Mouse (Mus musculus) kidney, postnatal 25 days (tissue): ENCODE results near the gene Slc31a1.

Experiments
- DNase-seq, 2 experiments: peaks; one replicate each; pipeline ENCODE4 v3.0.0; 2021; ENCODE audit warnings: mixed read lengths in 2 of 2

Slc31a1 gene

GRCm38 (mm10) chr4:62408601-62409282 is 48.2 kb downstream of the Slc31a1 start, which contains the start of the genes Cdc26 and Prpf4:
Gene Cdc26 (minus strand): TSS chr4:62408642.
Gene Prpf4 (plus strand): TSS chr4:62408797.
- peak; percentile 99 to 100 for DNase-seq

- DNase-seq: no peak
Observed at GRCm38 (mm10) chr4:62409615-62410014, 49.1 kb downstream of the Slc31a1 start.

- DNase-seq: no peak
Observed at GRCm38 (mm10) chr4:62410325-62410724, 49.8 kb downstream of the Slc31a1 start.

DNA sequence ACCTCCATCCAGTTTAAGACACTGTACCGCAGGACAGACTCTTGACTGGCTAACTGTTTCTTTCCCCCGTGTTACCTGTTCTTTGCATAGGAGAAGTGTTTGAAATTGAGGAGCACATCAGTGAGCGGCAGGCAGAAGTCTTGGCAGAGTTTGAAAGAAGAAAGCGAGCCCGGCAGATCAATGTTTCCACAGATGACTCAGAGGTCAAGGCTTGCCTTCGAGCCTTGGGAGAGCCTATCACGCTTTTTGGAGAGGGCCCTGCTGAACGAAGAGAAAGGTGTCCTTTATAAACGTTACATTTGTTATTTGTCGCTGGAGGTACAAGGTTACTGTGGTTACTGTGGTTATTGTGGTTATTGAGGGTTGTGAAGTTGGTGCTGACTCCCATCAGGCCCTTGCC is 51.1 kb downstream of the Slc31a1 start:
- no peak for DNase-seq

DNA sequence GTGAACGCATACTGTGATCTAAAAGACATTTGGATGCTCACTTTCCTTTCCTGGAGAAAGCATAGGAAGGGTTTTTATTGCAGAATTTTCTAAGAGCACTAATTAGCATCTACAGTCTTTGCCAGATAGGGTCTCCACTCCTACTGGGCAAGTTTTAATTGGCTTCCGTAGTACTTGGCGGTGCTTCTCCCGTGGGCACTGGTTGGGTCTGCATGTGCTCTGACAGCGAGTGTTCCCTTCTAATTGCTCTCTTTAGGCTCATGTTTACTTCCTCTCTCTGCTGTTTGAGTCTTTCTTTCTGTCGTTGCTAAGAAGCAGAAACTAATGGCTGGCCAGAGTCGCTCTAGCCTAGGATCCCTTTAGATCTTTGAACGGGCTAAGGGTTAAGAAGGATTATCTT is 57.9 kb downstream of the Slc31a1 start:
- DNase-seq: no peak

GRCm38 (mm10) chr4:62419091-62419490 is 58.6 kb downstream of the Slc31a1 start:
- DNase-seq: no peak

DNA sequence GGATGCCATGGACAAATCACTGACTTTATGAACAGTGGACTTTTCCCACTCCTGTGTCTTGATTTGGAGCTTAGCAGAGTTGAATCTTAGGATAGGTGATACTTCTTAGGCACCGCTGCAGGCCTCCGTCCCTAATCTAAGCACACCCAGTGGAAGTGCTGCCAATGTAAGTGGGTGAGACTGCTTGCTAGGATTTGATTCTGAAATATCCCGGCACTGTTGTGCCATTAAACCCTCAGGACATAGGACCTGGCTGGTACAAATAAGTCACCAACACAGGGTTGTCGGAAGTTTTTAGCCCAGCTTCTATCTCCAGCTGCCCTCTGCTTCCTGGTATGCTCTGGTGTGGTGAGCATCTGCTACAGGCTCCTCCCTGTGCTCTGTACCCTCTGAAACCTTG is 65.4 kb downstream of the Slc31a1 start:
- no peak for DNase-seq

DNA sequence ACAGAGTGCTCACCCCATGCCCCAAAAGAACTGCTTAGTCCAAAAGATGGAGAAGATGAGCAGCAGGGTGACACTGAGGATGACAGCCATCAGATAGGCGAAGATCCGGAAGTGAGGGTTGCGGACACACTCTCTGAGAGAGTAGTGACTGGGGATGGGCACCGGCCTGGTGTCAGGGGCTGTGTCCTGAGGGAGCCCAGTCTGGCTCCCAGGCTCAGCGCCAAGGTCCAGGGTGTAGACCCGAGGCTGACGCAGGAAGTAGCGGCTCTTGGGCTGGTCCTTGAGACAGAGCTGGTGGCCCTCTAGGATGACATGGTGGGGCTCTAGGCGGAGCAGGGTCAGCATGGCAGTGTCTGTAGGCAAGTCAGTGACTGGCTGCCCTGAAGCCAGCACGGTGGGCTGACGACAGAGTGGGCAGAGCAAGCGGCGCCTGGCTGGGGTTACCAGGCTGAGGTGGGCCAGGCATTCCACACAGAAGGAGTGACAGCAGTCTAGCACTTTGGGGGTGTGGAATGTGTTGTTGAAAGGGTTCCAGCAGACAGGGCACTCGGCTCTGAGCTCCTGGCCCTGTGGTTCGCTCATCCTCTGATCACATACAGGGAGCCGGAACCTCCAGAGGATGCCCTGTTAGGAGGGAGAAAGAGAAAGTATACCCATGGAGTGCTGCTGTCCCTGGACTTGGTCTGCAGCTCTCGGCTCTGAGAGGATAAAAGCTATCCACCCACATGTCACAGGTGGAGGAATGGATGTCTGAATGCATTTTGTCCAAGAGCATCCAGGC is 67.6 kb downstream of the Slc31a1 start:
- no peak for DNase-seq

GRCm38 (mm10) chr4:62429616-62430015 is 69.1 kb downstream of the Slc31a1 start:
- no peak for DNase-seq

- peak in 1 of 2 experiments; percentile 45 for DNase-seq
Observed at GRCm38 (mm10) chr4:62430678-62431077, 70.2 kb downstream of the Slc31a1 start.

GRCm38 (mm10) chr4:62431522-62431921 is 71.0 kb downstream of the Slc31a1 start:
- no peak for DNase-seq

- DNase-seq: peak; percentile 60 to 74
Observed at GRCm38 (mm10) chr4:62433939-62434870, 73.7 kb downstream of the Slc31a1 start.

DNA sequence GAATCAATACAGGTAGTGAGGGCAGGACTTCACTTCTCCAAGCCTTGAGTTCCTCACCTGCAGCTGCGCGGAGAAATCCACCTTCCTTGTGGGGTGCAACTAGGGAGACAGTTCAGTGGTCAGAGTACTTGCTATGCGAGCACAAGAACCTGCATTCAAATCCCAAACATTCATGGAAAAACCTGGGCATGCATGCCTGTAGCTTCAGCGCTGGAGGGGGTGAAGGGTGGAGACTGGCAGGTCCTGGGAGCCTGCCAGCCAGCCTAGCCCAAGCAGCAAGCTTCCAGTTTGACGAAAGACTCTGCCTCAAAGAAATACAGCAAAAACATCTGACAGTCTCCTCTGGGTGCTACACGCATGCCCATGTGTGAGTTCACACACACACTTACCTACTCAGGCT is 74.6 kb downstream of the Slc31a1 start, which contains the start of gene Rnf183:
Gene Rnf183 (minus strand): TSS at position 172 of the 400 bp plus-strand sequence.
- peak; percentile 70 to 84 for DNase-seq

- DNase-seq: no peak
Observed at GRCm38 (mm10) chr4:62437256-62437778, 76.8 kb downstream of the Slc31a1 start.

DNA sequence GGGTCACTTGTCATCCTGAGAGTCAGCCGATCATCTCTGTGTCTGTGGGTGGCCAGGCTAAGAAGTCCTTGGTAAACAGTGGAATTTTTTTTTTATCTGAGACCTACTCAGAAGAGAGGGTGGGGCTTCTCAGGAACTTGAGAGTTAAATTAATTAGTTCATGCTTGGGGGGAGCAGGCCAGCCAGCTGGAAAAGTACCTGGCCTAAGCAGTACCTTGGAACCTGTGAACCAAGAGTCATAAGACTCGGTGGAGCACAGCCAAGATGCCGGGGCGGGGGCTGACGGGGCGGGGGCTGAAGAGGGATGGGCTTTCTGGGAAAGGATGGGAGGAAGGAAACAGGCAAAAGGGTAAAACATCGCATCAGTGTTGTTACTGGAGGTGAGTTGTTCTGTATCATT is 77.3 kb downstream of the Slc31a1 start:
- peak; percentile 85 to 92 for DNase-seq

GRCm38 (mm10) chr4:62439793-62440192 is 79.3 kb downstream of the Slc31a1 start:
- DNase-seq: no peak

GRCm38 (mm10) chr4:62440544-62440943 is 80.0 kb downstream of the Slc31a1 start:
- peak; percentile 63 to 85 for DNase-seq

GRCm38 (mm10) chr4:62440986-62441385 is 80.5 kb downstream of the Slc31a1 start:
- no peak for DNase-seq
